Mouse (Mus musculus): ENCODE data around the gene Hif3a.
A peak's percentile ranks its signal among the peaks of the same experiment; 100 is the strongest.
"Not testable (repeated sequence)": the region's sequence is repeated elsewhere in the genome, so short reads cannot be mapped to it uniquely, and the experiment has no call there.

Hif3a gene

DNA sequence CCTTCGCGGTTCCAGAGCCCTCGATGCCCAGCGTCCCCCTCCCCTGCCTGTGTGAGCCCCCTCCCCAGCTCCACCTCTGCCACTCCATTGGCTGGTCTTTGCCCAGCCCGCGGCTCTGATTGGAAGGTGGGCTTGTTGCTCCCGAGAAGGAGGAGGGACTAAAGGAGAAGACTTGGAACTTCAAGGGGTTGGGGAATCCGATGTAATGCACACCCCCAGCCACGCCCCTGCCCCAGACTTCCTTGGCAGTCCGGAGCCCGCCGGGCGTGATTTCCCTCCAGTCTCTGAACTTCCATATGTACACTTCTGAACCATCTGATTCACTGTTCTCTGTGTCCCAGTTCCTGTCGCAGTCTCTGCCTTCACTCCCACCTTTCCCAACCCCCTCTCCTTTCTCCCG, at the start of gene Hif3a:
Gene Hif3a, minus strand, starts transcription at position 39 of the 400 bp plus-strand sequence.
- peak; percentile 81 for DNase-seq

DNA sequence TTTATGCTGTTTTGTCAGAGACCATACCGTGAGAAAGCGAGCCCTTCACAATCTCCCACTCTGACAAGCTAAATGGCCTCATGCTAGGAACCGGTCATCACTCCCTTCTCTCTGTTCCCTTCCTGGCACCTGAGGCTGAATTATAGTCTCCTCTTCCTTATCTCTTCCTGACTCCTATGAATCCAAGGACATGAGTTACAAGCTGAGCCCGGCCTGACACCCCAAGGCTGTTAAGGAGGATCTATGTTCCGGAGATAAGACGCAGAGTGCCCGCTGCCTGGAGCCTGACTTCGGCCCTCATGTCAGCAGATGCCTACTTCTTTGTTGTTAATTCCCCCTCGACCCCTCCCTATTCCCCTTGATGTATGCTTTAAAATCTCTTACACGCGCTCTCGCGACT, 39.4 kb upstream of the Hif3a start:
- not testable (repeated sequence) for DNase-seq

DNA sequence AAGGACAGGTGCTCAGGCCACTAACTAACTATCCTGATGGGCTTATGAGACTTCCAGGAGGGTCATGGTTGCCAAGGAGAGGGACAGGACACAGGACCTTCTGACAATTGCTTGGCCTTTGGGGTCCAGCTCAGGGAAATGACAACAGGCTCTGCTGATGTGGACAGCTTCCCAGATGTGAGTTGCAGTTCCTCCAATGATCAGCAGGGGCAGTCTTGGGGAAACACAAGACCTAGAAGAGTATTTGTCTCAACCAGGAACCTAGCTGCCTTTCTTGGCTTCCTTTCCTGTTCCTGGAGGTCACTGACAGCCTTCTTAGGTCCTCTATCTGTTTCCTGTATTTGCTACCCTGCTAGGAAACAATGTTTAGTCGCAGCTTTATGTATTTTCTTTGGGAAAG, 29.1 kb upstream of the Hif3a start:
- peak; percentile 31 for DNase-seq

DNA sequence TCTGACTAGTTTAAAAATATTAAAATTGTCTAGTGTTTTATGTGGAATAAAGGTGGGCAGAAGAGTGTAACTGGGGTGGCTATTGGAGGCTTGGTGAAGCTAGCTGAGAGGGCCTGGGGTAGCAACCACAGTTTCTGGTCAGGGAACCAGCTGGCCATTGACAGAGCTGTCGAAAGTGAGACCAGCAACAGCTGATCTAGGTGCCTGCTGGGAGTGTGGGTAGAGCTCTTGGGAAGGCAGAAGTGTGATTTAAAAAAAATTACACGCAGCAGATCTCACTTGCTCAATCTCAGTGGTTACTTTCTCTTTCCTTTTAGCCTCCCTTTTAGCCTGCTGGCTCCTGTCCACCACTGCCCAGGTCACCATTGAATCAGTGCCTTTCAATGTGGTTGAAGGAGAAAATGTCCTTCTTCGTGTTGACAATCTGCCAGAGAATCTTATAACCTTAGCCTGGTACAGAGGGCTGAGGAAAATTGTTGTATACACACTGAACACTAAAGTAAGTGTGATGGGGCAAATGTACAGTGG, 27.9 kb upstream of the Hif3a start:
- no peak for DNase-seq

DNA sequence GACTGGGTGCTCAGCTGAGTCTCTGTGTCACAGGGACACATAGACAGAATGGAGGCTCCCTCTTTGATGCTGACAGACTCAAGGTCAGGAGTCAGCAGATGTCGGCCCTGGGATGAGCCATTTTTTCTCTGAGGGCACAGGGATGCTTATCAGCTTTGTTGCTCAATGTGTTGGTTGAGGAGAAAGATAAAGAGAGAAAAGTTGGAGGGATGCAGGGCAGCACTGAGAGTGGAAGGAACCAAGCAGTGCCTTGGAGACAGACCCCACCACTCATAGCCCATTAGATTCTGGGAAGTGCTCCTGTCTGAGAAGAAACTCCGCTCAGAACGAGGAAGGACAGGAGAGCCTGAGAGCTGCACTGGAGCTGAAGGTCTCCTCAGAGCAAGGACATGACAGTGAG, 25.5 kb upstream of the Hif3a start:
- no peak for DNase-seq

DNA sequence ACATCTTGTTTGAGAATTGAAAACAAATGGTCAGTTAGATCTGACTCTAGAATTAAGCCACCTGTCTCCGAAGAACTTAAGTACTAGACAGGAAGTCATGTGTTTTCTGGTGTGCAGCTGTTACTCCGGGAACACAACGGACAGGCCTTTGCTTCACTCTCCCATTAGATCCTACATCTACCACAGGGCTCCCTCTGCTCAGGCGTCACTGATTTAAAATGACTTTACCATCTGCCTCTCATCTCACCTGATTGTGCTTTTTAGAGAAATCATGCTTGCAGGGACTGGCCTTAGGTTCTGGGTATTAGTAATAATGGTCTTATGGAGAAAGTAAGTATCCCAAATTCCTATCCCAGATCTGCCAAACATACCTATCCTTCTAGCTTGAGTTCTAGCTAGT, 20.5 kb upstream of the Hif3a start:
- DNase-seq = no peak

DNA sequence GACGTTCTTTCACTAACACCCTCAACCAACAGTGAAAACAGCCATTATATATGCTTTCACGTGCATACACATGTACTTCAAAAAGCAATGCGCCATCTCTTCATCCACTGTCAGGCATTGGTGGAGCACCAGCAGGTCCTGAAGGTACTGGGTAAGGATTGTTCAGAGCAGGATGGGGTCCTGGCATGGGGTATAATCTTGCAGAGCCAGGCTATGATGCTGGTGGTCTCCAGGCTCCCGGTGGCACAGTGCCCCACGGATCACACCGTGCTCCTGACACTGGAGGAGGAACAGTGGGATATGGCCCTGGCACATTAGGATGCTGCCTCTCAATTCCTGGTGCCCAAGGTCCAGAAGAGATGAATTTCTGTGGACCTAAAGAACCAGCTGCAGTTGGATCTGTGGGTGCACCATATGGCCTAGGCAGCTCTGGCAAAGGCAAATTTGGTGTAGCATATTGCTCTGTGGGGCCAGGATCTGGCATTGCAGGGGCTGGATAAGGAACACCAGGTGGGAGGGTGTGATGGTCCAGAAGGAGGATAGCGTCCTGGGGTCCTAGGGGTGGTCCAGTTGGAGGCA, 15.9 kb upstream of the Hif3a start:
- no peak for DNase-seq

DNA sequence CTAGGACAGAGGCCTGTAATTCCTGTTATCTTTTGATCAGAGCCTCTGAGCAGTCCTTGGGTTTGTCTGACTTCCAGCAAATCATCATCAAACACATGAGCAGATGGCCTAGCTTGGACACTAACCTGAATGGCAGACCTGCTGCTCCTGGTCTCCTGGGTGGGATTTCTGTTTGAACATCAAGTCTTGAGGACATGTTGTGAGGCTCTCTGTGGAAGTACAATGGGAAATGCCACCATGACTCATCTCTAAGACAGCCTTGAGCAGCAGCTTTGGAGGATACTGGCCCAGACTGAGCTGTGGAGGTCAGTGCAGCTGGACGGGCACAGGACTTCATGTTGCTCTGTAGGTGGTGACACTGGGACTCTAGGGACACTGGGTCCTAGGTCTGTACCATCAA, 14.3 kb upstream of the Hif3a start:
- DNase-seq = no peak

DNA sequence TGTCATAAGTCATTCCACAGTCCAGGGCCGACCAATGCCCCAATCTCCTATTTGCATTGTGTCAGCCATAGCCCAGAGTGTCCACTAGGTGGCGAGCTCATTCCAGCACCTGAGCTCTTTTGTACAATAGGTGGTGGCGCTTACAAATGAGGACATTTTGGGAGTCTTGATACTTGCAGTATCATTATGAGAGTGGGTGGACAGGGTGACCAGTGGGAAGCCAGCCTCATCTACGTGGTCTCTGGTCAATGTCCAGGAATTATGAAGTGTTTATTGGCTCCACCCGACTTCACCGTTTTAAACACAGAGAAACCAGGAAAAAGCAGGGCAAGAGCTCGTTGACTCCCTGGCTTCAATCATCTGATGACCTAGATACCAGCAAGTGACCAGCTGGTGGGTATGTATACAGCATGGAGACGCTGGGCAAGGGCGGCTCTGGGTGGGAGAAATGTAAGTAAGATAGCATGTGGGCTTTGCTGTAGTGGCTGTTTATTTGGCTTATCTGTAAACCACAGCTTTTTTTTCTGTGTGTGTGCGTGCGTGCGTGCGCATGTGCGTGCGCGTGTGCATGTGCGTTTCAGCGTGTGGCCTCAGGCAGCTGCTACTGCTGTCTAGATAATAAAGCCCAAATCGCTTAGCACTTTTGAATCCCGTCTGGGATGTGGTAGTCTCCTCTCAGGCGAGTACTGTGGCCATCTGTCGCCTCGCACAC, 11.8 kb upstream of the Hif3a start, which contains the start of gene Psg16:
Gene Psg16, plus strand, starts transcription at position 137 of the 712 bp plus-strand sequence.
- peak; percentile 73 for DNase-seq

DNA sequence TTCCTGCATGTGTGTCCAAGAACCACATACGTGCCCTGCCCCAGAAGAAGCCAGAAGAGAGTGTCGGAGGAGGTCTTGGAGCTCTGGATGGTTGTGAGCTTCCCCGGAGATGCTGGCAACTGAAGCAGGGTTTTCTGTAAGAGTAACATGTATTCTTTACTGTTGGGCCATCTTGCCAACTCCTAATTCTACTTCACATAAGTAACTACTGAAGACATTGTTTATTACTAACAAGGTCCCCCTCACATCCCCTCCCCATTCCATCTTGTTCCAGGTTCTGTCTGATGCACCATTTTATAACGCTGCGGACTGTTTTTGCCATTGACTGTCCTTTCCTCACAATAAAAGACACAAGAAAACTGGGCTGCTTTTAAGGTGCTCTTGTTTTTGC, 11.3 kb upstream of the Hif3a start:
- no peak for DNase-seq

DNA sequence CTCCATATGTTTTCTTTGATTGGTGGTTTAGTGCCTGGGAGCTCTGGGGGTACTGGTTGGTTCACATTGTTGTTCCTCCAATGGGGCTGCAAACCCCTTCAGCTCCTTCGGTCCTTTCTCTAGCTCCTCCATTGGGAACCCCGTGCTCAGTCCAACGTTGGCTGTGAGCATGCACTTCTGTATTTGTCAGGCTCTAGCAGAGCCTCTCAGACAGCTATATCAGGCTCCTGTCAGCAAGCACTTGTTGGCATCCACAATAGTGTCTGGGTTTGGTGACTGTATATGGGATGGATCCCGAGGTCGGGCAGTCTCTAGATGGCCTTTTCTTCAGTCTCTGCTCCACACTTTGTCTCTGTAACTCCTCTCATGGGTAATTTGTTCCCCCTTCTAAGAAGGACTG, 5.4 kb upstream of the Hif3a start:
- DNase-seq = not testable (repeated sequence)

DNA sequence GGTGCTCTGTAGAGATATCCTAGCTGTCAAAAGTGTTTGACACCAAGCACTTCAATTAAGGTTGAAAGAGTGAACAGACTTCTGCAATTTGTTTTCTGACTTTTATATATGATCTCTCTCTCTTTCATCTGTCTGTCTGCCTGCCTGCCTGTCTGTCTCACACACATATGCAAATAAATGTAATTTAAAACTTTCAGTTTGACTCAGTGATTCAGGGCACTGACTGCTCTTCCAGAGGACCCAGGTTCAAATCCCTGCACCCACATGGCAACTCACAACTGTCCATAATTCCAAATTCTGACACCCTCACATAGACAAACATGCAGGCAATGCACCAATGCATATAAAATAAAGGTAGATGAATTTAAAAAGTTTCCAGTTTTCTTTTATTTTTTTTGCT, 4.8 kb upstream of the Hif3a start:
- no peak for DNase-seq

DNA sequence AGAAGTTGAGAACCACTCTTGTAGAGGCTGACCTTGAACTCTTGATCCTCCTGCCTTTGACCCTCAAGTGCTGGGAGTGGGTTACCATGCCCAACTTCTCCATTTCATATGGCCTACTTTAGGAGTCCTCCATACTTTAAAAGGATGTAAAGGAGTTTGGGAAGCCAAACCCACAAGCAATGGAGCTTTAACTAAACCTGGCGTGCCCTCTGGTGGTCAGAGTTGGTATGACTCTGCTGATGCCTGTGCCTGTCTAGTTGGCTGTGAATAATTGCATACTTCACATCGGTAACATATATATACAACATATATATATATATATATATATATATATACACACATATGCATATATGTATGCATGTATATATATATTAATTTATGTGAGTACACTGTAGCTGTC, 4.2 kb upstream of the Hif3a start:
- peak; percentile 91 for DNase-seq

DNA sequence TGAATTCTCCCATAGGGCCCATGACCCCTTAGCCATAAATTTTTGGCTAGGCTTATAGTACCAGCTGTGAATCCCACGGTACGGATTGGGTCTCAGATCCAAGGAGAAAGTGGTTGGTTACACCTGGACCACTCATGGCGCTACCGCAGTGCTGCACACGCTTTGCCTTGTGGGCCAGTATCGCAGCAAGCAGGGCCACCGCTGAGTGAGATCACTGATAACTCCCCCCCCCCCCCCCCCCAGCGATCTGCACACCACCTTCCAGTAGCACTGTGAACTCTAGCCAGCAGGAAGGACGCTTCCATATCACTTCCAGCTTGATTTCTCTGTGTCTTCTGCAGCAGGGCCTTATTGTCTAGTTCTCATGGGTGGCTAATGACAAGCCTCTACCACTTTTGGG, 3.4 kb upstream of the Hif3a start:
- no peak for DNase-seq

DNA sequence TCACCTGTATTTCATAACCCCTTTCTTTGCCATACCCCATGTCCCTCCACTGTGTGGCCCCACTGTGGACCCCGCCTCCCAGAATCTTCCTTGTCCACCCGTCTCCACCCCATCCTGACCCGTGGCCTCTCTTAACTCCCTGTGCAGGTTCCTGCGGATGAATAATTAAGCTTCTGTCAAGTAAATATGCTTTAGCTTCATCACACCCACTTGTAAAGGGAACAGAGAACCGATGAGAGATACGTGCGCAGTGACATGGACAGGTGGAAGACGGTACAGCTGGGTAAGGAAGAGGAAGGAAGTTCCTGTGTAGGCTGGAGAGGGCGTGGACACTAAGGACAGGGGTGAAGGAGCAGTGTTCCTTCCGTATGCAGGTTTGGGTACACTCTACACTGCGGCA, 618 bp upstream of the Hif3a start:
- DNase-seq = peak; percentile 37

DNA sequence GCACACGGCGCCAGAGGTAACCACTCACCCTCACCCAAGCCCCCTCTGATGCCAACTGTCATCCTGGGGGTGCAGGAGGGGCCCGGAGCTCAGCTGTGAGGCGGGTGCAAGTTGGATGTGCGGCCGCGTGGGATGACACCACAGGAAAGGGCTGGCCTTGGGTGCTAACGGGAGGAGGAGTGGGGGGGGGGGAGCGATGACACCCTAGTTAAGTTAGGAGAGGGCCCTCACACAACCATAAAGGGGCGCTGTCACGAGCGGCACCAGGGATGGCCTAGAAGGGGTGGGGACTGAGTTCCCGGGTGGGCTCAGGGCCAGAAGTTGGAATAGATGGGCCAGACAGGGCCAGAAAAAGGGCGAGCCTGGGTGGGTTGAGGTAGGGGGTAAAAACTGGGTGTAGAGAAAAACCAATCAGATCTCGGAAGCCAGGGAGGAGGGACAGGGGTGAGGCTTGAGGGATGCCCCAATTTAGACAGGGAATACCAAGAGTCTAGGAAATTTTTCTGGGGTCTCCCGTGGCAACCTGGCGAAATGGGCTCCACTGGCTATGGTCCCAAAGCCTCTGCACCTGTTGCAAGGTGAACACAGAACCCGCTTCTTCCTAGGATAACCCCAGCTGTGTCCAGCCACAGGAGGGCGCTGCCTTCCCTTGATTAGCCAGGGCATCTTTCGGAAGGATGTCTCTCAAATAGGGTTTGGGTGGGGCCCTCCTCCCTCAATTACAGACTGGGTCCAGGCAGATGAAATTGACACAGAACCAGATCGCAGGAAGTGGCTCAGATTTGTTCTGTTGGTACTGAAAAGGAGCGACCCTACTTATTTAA, 1.2 kb downstream of the Hif3a start:
- peak; percentile 38 for DNase-seq

DNA sequence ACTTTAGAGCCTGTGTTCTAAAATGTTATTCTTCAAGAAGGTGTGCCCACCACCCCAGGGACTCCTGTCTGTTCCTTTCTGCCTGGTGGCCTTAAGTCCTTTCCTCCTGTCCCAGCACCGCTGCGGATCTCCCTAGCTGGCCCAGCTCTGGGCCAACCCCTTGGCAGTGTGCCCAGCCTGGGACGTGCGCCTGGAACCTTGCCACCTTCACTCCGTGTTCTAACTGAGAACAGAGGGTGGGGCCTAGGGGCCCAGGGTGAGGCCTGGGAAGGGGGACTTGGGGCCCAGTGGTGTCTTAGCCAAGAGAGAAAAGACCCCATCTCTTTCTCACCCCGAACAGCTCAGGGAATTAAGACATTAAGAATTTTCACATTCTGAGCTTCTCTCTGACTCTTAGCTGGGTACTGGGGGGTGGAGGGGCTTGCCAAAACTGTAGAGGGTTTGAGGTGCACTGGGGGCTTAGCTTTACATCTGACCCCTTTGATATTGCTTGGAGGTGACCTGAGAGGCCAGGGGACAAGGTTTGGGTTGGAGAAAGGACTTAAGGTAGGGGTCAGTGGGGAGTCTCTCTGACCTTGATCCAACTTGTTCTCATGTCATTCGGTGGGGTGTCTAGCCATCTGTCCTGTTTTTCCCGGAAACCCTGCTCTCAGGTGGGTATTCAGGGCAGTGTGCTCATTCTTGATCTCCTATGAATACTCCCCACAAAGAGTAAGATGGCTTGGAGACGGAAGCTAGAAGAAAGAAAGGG, 2.0 kb downstream of the Hif3a start:
- DNase-seq = peak; percentile 98

DNA sequence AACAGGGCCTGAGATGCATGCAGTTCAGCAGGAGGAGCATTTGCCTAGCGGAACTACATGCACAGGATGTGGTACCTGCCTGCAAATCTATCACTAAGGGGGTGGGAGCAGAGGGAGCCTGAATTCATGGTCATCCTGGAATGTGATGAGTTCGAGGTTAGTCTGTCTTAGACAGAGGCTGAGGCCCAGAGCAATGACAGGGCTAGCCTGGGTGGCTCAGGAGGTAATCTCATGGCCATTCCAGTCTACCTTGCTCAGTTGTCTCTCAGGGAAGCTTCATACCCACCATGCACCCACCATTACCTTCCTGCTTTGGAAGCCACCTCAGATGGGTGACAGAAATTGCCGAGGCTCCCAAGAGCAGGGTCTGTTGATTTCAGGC, 2.8 kb downstream of the Hif3a start:
- no peak for DNase-seq

DNA sequence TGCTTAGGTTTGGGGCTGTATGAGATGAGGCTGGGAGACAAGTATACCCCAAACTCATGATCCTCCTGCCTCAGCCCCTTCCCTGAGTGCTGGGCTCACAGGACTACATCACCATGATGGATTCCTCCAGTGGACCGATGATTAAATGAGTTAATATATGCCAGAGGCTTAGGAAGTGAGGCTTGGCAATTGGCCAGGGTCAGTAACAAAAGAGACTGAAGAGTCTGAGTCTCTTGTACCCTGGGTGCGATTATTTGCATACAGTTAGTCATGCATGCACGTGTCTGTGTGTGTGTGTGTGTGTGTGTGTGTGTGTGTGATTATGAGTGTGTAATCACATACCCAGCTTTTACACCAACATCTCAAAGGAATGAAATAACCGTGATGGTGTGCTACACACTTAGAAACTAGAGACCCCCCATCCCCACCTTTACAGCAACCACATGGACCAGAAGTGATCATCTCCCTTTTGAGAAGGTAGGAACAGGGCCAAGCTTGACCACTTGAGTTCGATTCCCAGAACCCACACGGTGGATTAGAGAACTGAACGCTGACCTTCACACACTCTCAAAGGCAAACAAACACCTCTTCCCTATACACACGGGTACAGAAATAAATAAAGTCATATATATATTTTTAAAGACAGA, 3.3 kb downstream of the Hif3a start:
- DNase-seq = peak; percentile 79

DNA sequence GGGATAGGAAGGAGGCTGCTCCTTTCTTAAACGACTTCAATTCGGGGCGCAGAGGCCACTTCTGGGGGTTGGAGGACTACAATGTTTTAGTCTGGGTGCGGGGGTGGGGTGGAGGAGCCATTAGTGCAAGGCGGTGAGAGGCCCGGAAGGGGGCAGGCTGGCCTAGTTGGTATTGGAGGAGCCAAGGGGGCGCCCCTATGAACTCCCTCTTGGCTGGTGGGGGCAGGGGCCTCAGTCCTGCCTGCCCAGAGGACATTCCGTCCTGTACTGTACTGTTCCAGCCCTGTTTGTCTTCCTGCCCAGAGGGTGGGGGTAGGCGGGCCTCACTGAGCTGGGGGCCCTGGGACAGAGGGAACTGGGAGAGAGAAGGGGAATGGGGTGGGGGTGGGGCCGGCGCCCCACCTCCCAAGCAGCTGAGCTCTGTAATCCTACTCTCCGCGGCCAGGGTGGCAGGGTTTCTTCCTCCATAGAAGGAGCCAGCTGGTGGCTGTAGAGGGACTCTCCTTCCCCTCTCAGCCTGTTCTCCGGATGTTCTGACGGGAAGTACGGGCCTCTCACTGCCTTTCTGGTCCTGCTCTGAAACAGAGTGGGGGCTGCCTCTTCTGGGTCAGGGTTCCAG, 4.0 kb downstream of the Hif3a start:
- DNase-seq = peak; percentile 81

DNA sequence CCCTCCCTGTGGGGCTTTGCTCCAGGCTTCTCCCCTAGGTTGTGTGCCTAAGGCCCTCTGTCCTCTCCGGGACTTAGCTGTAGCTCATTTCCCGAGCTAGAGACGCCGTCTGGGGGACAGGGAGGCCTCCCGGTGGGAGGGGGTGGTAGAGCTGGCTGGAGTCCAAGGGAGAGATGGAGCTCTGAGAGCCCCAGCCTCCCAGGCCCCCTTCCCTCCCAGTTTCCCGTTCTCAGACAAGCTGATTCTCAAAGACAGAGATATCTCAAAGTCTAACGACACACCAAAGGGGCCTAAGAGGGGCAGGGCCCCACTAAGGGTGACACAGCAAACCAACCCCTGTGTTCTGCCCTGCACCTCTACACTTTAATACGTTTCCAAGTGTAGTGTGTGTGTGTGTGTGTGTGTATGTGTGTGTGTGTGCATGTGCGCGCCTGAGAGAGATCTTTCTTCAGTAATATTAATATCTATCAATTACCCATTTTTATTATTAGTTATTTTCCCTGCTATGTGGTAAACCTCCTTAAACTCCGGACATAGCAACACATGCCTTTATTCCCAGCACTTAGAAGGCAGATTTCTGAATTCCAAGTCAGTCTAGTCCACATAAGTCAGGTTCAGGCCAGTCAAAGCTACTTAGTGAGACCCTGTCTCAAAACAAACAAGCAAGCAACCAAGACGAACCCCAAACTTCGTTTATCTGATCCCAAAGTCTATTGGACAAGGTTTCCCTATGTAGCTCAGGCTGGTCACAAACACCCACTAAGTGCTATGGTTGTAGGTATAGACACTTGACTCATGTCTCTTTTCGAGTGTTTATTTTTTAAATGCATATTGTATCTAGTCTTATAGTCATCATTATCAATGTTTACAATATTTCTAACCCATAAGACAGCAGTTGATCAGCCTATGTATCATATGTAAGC, 5.4 kb downstream of the Hif3a start:
- peak; percentile 60 for DNase-seq

All from kidney, postnatal 10 days (tissue).